Mouse (Mus musculus): ENCODE results near the gene Map2k6. TPM values are rescaled to one million over a fixed set of nuclear protein-coding genes. Genes with fewer than 3 reads are reported as not detected.
A peak's percentile ranks its signal among the peaks of the same experiment; 100 is the strongest.

Gene Map2k6
- polyA plus RNA-seq, 1 experiment: 3.6 TPM

- Histone ChIP-seq H3K27ac (ENCODE audit: insufficient read depth, low read depth, low read length) (no peak overlapping the region), H3K4me3 (ENCODE audit: insufficient read depth, low read length) (peak overlapping the region; percentile 74), H3K4me1 (ENCODE audit: control insufficient read depth, insufficient read depth, low read length) (peaks cover 10% of the 10 kb centered on the region)
- TF ChIP-seq POLR2A (IDR thresholded peaks at IDR 0.05; ENCODE audit: borderline replicate concordance, low read depth, low read length): no peak
- TF ChIP-seq CTCF (IDR thresholded peaks at IDR 0.05; ENCODE audit: low read depth, low read length): no peak
Measured at GRCm38 (mm10) chr11:110400283-110400682, 1.4 kb downstream of the Map2k6 start.

GRCm38 (mm10) chr11:110402671-110403070 lies 3.7 kb downstream of the Map2k6 start:
- Histone ChIP-seq H3K27ac (ENCODE audit: insufficient read depth, low read depth, low read length) (no peak overlapping the region), H3K4me3 (ENCODE audit: insufficient read depth, low read length) (no peak overlapping the region), H3K4me1 (ENCODE audit: control insufficient read depth, insufficient read depth, low read length) (peaks cover 10% of the 10 kb centered on the region)
- TF ChIP-seq POLR2A (IDR thresholded peaks at IDR 0.05; ENCODE audit: borderline replicate concordance, low read depth, low read length) (no peak), CTCF (IDR thresholded peaks at IDR 0.05; ENCODE audit: low read depth, low read length) (no peak)

- TF ChIP-seq POLR2A (IDR thresholded peaks at IDR 0.05; ENCODE audit: borderline replicate concordance, low read depth, low read length) (no peak), CTCF (IDR thresholded peaks at IDR 0.05; ENCODE audit: low read depth, low read length) (no peak)
- H3K4me1 ChIP-seq (ENCODE audit: control insufficient read depth, insufficient read depth, low read length): peaks cover 9% of the 10 kb centered on the region
- no peak overlapping the region for H3K4me3 ChIP-seq (ENCODE audit: insufficient read depth, low read length)
- H3K27ac ChIP-seq (ENCODE audit: insufficient read depth, low read depth, low read length): no peak overlapping the region
Measured at GRCm38 (mm10) chr11:110403602-110404001, 4.7 kb downstream of the Map2k6 start.

- no peak for TF ChIP-seq POLR2A (IDR thresholded peaks at IDR 0.05; ENCODE audit: borderline replicate concordance, low read depth, low read length)
- TF ChIP-seq CTCF (IDR thresholded peaks at IDR 0.05; ENCODE audit: low read depth, low read length): no peak
- Histone ChIP-seq H3K4me3 (ENCODE audit: insufficient read depth, low read length) (no peak overlapping the region), H3K4me1 (ENCODE audit: control insufficient read depth, insufficient read depth, low read length) (peaks cover 2% of the 10 kb centered on the region; the same call in 1 of the 2 replicates), H3K27ac (ENCODE audit: insufficient read depth, low read depth, low read length) (no peak overlapping the region)
Measured at GRCm38 (mm10) chr11:110405607-110406006, 6.7 kb downstream of the Map2k6 start.

GRCm38 (mm10) chr11:110409131-110409530 lies 10.2 kb downstream of the Map2k6 start:
- TF ChIP-seq POLR2A (IDR thresholded peaks at IDR 0.05; ENCODE audit: borderline replicate concordance, low read depth, low read length) (no peak), CTCF (IDR thresholded peaks at IDR 0.05; ENCODE audit: low read depth, low read length) (no peak)
- no peak overlapping the region for H3K4me3 ChIP-seq (ENCODE audit: insufficient read depth, low read length)
- no peaks in the 10 kb centered on the region; the same call in 1 of the 2 replicates for H3K4me1 ChIP-seq (ENCODE audit: control insufficient read depth, insufficient read depth, low read length)
- no peak overlapping the region for H3K27ac ChIP-seq (ENCODE audit: insufficient read depth, low read depth, low read length)

DNA sequence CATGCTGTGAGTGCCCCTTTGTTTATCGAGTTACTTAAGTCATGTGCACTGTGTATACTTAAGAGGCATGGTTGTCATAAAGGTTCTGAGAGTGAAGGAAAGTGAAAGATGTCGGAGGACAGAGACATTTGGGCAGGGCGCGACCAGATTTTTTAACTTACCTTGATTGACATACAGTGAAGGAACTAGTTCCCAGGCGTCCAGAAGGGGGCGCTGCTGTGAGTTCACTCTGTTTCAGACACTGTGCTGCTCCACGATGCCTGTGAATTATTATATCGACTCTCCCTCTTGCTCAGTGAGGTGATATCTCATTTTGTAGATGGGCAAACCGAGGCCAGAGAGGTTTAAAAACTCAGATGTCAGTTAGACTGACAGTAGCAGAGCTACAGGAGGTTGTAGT lies 10.9 kb downstream of the Map2k6 start:
- H3K4me1 ChIP-seq (ENCODE audit: control insufficient read depth, insufficient read depth, low read length): peaks cover 4% of the 10 kb centered on the region
- peak; percentile 74 for TF ChIP-seq CTCF (IDR thresholded peaks at IDR 0.05; ENCODE audit: low read depth, low read length)
- TF ChIP-seq POLR2A (IDR thresholded peaks at IDR 0.05; ENCODE audit: borderline replicate concordance, low read depth, low read length): no peak
- H3K27ac ChIP-seq (ENCODE audit: insufficient read depth, low read depth, low read length): no peak overlapping the region
- H3K4me3 ChIP-seq (ENCODE audit: insufficient read depth, low read length): no peak overlapping the region

DNA sequence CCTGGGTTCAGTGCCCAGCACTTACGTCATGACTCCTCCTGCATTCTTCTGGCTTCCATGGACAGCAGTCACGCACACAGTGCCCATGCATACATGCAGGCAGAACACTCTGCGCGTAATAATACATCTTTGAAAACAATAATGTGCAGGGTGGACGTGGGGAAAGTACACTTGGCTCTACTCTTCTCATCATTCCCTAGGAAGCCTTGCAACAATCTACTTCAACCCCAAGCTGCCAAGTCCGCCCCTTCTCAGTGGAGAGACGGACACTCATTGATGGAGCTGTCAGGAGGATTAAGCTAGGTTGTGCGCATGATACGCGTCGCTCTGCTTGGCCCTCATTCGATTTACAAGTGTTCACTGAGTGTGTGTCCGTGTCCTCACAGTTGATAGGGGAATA lies 12.7 kb downstream of the Map2k6 start:
- peaks cover 4% of the 10 kb centered on the region for H3K4me1 ChIP-seq (ENCODE audit: control insufficient read depth, insufficient read depth, low read length)
- no peak overlapping the region for H3K27ac ChIP-seq (ENCODE audit: insufficient read depth, low read depth, low read length)
- H3K4me3 ChIP-seq (ENCODE audit: insufficient read depth, low read length): no peak overlapping the region
- TF ChIP-seq POLR2A (IDR thresholded peaks at IDR 0.05; ENCODE audit: borderline replicate concordance, low read depth, low read length): no peak

DNA sequence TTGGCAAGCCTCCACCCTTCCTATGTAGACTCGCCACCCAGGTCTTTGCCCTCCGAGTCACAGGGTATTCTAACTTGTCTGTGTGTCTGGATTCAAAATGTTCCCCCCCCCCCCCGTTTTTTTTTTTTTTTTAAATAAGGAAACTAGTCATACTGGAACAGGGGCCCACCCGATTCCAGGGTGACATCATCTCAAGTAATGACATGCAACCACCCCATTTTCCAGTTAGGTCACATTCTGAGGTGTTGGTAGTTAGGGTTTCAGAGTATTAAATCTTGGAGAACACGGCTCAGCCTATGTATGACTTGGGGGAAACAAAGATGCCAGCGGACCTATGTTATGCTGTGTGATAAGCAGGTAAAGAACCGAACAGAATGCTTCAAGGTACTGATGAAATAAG lies 15.3 kb downstream of the Map2k6 start:
- H3K4me3 ChIP-seq (ENCODE audit: insufficient read depth, low read length): no peak overlapping the region
- H3K27ac ChIP-seq (ENCODE audit: insufficient read depth, low read depth, low read length): no peak overlapping the region
- H3K4me1 ChIP-seq (ENCODE audit: control insufficient read depth, insufficient read depth, low read length): peaks cover 4% of the 10 kb centered on the region
- TF ChIP-seq POLR2A (IDR thresholded peaks at IDR 0.05; ENCODE audit: borderline replicate concordance, low read depth, low read length) (no peak), CTCF (IDR thresholded peaks at IDR 0.05; ENCODE audit: low read depth, low read length) (no peak)

DNA sequence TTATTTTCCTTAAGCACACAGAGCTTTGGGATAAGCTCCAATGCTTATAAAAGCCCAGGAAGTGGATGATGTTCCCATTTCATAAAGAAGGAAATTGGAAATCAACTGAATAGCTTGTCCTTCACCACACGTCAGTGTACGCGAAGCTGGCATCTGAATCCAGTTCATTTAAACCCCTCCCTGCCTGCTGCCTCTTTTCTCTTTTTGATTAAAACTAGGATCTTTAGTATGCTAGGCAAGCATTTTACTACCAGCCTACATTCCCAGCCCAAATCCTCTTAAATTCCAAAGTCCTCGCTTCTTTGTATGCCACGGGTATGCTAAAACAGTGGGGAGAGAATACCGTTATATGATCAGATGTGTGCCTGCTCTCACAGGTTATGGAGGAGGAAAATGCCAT lies 17.8 kb downstream of the Map2k6 start:
- H3K4me1 ChIP-seq (ENCODE audit: control insufficient read depth, insufficient read depth, low read length): peaks cover 12% of the 10 kb centered on the region
- H3K4me3 ChIP-seq (ENCODE audit: insufficient read depth, low read length): no peak overlapping the region
- TF ChIP-seq POLR2A (IDR thresholded peaks at IDR 0.05; ENCODE audit: borderline replicate concordance, low read depth, low read length): no peak
- no peak for TF ChIP-seq CTCF (IDR thresholded peaks at IDR 0.05; ENCODE audit: low read depth, low read length)
- no peak overlapping the region for H3K27ac ChIP-seq (ENCODE audit: insufficient read depth, low read depth, low read length)

DNA sequence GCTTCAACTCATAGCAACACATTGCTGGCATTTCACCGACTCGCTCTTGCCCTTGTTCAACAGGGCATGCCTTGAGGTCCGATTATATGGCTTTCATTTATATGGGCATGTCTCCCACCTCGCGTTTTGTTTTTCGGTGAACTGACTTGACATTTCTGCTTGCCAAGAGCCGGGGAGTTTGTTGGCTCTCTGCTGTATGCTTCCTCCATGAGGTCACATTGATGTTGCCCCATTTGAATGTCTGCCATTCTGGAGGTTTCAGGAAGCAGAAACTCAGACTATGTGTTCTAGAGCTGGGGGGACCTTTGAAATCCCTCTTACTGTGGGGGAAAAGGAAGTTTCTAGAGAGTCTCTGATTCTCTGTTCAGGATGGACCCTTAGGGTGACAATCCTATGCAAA lies 21.5 kb downstream of the Map2k6 start:
- TF ChIP-seq CTCF (IDR thresholded peaks at IDR 0.05; ENCODE audit: low read depth, low read length) (no peak), POLR2A (IDR thresholded peaks at IDR 0.05; ENCODE audit: borderline replicate concordance, low read depth, low read length) (no peak)
- Histone ChIP-seq H3K4me1 (ENCODE audit: control insufficient read depth, insufficient read depth, low read length) (peaks cover 11% of the 10 kb centered on the region), H3K4me3 (ENCODE audit: insufficient read depth, low read length) (no peak overlapping the region), H3K27ac (ENCODE audit: insufficient read depth, low read depth, low read length) (no peak overlapping the region)

DNA sequence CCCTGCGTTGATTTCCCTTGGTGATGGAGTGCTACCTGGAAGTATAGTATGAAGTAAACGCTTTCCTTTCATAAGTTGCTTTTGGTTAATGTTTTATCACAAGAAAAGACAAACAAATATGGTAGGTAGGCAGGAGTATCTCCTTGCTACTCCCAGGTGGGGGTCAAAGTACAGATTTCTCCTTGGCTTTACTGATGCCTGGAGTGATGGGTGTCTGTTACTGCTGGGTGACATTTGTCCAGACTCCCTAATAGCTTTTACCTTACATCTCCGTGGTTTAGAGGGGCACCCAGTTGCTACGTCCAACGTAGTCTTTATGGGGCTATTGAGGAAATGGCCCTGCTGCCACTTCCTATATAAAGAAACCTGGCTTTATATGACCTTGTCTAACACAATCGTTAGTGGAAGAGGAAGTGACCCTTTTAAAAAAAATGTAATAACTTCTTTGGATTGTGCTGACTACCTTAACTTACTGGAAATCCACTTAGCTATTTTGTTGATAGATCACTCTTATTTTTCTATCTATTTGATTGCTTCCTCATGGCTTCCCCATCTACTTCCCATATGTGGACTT lies 27.7 kb downstream of the Map2k6 start:
- peak overlapping the region; percentile 32 for H3K4me3 ChIP-seq (ENCODE audit: insufficient read depth, low read length)
- H3K27ac ChIP-seq (ENCODE audit: insufficient read depth, low read depth, low read length): peak overlapping the region; percentile 83
- peaks cover 38% of the 10 kb centered on the region for H3K4me1 ChIP-seq (ENCODE audit: control insufficient read depth, insufficient read depth, low read length)
- no peak for TF ChIP-seq CTCF (IDR thresholded peaks at IDR 0.05; ENCODE audit: low read depth, low read length)
- TF ChIP-seq POLR2A (IDR thresholded peaks at IDR 0.05; ENCODE audit: borderline replicate concordance, low read depth, low read length): no peak

All from bone marrow macrophage, adult 2 months (primary cell).